Mouse (Mus musculus) liver, embryonic 14.5 days (tissue): ENCODE results near the gene Etv6. TPM values are rescaled to one million over a fixed set of nuclear protein-coding genes. Genes with fewer than 3 reads are reported as not detected.

Experiments
- ATAC-seq: fragments of 200-750 bp; cut with Nextera tagmentation; 2 replicates; pipeline ENCODE4 v1.8.0; 2017; ENCODE audit warnings: moderate number of reproducible peaks, mild to moderate bottlenecking, moderate library complexity; ENCODE audit not compliant: insufficient read depth
- DNase-seq, 3 experiments: peaks; one replicate each; pipeline ENCODE4 v3.0.0-alpha.2; 2012 to 2013; ENCODE audit warnings: low read depth in 3 of 3, low spot score in 3 of 3
- H3K27ac ChIP-seq: fragments of 300-500 bp; sonication (generic); 2 replicates; pipeline ENCODE4 v1.5.1; 2014; ENCODE audit warnings: moderate library complexity, mild to moderate bottlenecking, control low read depth, inconsistent platforms
- H3K27me3 ChIP-seq: fragments of 300-500 bp; sonication (generic); 2 replicates; pipeline ENCODE4 v1.6.1; 2014; ENCODE audit warnings: mild to moderate bottlenecking, low read length, moderate library complexity; ENCODE audit not compliant: control insufficient read depth, insufficient read depth
- H3K36me3 ChIP-seq: fragments of 300-500 bp; sonication (generic); replicated peaks from 2 replicates; pipeline ENCODE4 v1.6.1; 2014; ENCODE audit warnings: low read depth; ENCODE audit not compliant: control insufficient read depth, insufficient read depth
- H3K4me1 ChIP-seq, 2 experiments: fragments of 200-500 bp in 1 of 2; fragments of 300-500 bp in 1 of 2; sonication (generic) in 1 of 2; replicated peaks; 2 replicates each; pipeline ENCODE4 v1.6.1; 2012 to 2014; ENCODE audit warnings: antibody characterized with exemption in 1 of 2, inconsistent platforms in 1 of 2, low read length in 1 of 2; ENCODE audit not compliant: control insufficient read depth in 2 of 2, insufficient read depth in 2 of 2
- H3K4me2 ChIP-seq: fragments of 300-500 bp; sonication (generic); 2 replicates; pipeline ENCODE4 v1.6.1; 2014; ENCODE audit warnings: low read depth, mild to moderate bottlenecking, control low read depth, moderate library complexity
- H3K4me3 ChIP-seq, 2 experiments: fragments of 200-500 bp in 1 of 2; fragments of 300-500 bp in 1 of 2; sonication (generic) in 1 of 2; 2 replicates each; pipeline ENCODE4 v1.5.1; 2012 to 2014; ENCODE audit warnings: low read depth in 2 of 2, low read length in 2 of 2, mild to moderate bottlenecking in 2 of 2, control low read depth in 1 of 2, inconsistent platforms in 1 of 2, moderate library complexity in 1 of 2; ENCODE audit not compliant: insufficient read depth in 1 of 2
- H3K9ac ChIP-seq: fragments of 300-500 bp; sonication (generic); replicated peaks from 2 replicates; pipeline ENCODE4 v1.6.1; 2014; ENCODE audit warnings: mild to moderate bottlenecking, control low read depth, moderate library complexity
- H3K9me3 ChIP-seq: fragments of 300-500 bp; sonication (generic); 2 replicates; pipeline ENCODE4 v1.6.1; 2016; ENCODE audit warnings: low read length, mixed read lengths; ENCODE audit not compliant: control insufficient read depth
- CTCF ChIP-seq: IDR thresholded peaks from 2 replicates; pipeline ENCODE4 v1.5.1; 2016; ENCODE audit warnings: antibody characterized with exemption, low read depth, control low read depth
- EP300 ChIP-seq: IDR thresholded peaks from 2 replicates; pipeline ENCODE4 v1.6.1; 2016; ENCODE audit warnings: antibody characterized with exemption, low read depth
- WGBS: fragments of 180-500 bp; shearing (Covaris S2); extraction: QIAGEN DNeasy Blood & Tissue Kit; methylation state at CpG from one replicate; pipeline ENCODE4 v1.1.7; 2014; ENCODE audit not compliant: insufficient replicate concordance; 5-methylcytosine and 5-hydroxymethylcytosine counted together
- polyA plus RNA-seq, 2 experiments: library from polyadenylated mRNA; depleted of rRNA in 1 of 2; stranded (reverse) in 1 of 2; unstranded in 1 of 2; fragments of >200 nt; fragmentation: Nextera tagmentation in 1 of 2; extraction: Ambion mirVana in 1 of 2; gene quantifications; 2 replicates each; pipeline versions ENCODE4 v1.2.1 to v1.2.3; 2012 to 2014

Gene Etv6
- polyA plus RNA-seq, 2 experiments = 2.6 to 3.0 TPM

DNA sequence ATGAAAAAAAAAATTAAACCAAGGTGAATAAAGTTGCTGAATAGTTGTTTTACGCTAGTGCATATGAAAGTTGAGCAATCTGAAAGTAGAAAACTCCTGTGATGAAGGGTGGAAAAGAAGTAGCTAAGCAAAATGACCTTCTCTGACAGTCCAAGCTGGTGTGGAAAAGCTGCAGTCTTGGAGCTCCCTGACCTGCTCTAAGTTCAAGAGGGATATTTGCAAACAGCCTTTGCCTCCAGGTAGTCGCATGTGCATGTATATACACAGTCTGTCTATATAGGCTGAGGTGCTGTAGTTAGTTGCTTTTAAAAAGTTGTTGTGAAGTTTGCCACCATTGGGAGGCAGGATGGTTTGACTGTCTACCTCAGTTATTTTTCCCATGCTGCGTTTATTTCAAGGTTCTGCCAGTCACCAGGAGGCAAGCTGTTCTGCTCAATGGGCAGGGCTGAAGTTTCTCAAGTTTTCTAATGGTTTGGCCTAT is 1.5 kb downstream of the Etv6 start:
- Histone ChIP-seq H3K9ac (peak overlapping the region; percentile 63; the same call in 1 of the 2 replicates), H3K4me1 (peaks cover 5 to 23% of the 10 kb centered on the region in 2 experiments)

DNA sequence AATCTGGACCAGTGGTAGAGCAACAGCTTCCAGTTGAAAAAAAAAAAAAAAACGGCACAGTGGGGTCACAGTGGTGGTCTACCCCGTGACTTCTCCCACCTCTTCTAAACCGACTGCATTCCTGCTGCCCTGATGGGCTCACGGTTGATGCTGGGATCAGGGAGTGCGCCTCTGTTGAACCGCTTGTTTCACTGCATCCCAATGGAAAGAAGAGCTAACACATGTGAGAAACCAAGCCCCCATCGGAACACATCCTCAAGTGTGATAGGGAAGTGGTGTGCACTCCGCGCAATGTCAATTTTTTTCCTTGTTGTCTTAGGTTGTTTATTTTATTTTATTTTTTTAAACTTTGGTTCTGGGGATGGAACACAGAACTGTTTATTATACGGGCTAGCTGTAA is 2.5 kb downstream of the Etv6 start:
- H3K9me3 ChIP-seq = no peaks in the 10 kb centered on the region
- no peak overlapping the region for H3K27ac ChIP-seq
- TF ChIP-seq EP300 (no peak), CTCF (no peak)
- 31% methylated on average over 10 of the region's 10 CpGs for WGBS
- DNase-seq = no peak
- no peaks in the 10 kb centered on the region for H3K27me3 ChIP-seq
- H3K4me3 ChIP-seq = peak overlapping the region; percentile 7 to 38; a peak in 2 of 4 replicates
- no peak overlapping the region for H3K9ac ChIP-seq
- ATAC-seq = no peak
- H3K4me1 ChIP-seq = peaks cover 5 to 24% of the 10 kb centered on the region in 2 experiments
- H3K4me2 ChIP-seq = peak overlapping the region; percentile 83
- no peaks in the 10 kb centered on the region for H3K36me3 ChIP-seq

More for the DNA sequence above, 1.5 kb downstream of the Etv6 start:
- peak overlapping the region; percentile 76 to 98 for H3K4me3 ChIP-seq
- peak overlapping the region; percentile 83 for H3K4me2 ChIP-seq
- 9% methylated on average over 3 of the region's 3 CpGs for whole genome bisulfite sequencing
- H3K9me3 ChIP-seq = no peaks in the 10 kb centered on the region
- H3K27me3 ChIP-seq = no peaks in the 10 kb centered on the region
- H3K27ac ChIP-seq = no peak overlapping the region
- TF ChIP-seq EP300 = no peak
- TF ChIP-seq CTCF = no peak
- H3K36me3 ChIP-seq = no peaks in the 10 kb centered on the region
- no peak for DNase-seq
- ATAC-seq = no peak

- TF ChIP-seq CTCF = no peak
- TF ChIP-seq EP300 = no peak
- Histone ChIP-seq H3K4me3 (no peak overlapping the region), H3K27ac (no peak overlapping the region), H3K4me2 (peak overlapping the region; percentile 83), H3K9me3 (no peaks in the 10 kb centered on the region), H3K36me3 (no peaks in the 10 kb centered on the region), H3K27me3 (no peaks in the 10 kb centered on the region), H3K9ac (no peak overlapping the region), H3K4me1 (peaks cover 5 to 26% of the 10 kb centered on the region in 2 experiments)
- DNase-seq (no peak), ATAC-seq (no peak)
- 17% methylated on average over 6 of the region's 6 CpGs for WGBS
Measured at GRCm38 (mm10) chr6:134038881-134039280, 3.4 kb downstream of the Etv6 start.

DNA sequence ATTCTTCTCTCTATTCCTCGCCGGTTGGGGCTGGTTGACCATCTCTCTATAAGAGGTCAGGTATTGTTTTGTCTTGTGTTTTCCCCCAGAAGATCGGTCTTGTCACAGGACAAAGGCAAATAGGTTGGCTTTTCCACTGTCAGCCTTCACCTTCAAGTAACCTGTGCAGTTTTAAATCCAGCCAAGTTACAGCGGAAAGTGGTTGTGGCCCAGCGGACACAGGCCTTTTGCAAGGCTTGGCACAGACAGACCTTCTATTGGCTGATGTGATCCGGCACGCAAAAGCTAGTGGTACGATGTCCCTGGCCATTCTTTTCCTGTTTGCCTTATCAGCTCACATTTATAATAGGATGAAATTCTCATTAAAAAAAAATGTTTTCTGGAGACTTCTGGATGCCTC is 3.9 kb downstream of the Etv6 start:
- DNase-seq (no peak), ATAC-seq (no peak)
- Histone ChIP-seq H3K27ac (no peak overlapping the region), H3K27me3 (no peaks in the 10 kb centered on the region), H3K4me2 (peak overlapping the region; percentile 83), H3K9ac (no peak overlapping the region), H3K36me3 (no peaks in the 10 kb centered on the region), H3K4me3 (no peak overlapping the region), H3K9me3 (no peaks in the 10 kb centered on the region), H3K4me1 (peaks cover 5 to 28% of the 10 kb centered on the region in 2 experiments)
- WGBS = 50% methylated on average over 8 of the region's 8 CpGs
- TF ChIP-seq EP300 (no peak), CTCF (no peak)

DNA sequence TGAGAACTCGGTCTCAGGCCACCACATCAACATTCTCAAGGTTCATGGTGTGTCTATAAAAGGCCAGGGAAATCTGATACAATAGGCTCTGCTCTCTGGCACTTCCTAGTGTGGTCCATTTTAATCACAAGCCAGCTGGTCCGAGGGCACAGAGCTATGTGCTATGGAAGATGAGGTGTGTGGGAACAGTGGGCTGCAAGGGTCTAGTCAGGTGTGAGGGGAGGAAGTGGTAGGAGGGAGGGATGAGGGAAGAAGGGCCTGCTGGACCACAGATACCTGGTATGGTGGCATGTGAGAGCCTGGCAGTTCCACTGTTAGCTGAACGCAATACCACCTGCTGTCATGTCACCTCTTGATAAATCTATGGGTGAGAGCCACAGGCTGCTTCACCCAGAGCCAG is 4.8 kb downstream of the Etv6 start:
- Histone ChIP-seq H3K36me3 (no peaks in the 10 kb centered on the region), H3K4me1 (peaks cover 5 to 36% of the 10 kb centered on the region in 2 experiments), H3K9ac (no peak overlapping the region), H3K27ac (no peak overlapping the region), H3K4me3 (no peak overlapping the region), H3K9me3 (no peaks in the 10 kb centered on the region), H3K4me2 (no peak overlapping the region), H3K27me3 (no peaks in the 10 kb centered on the region)
- TF ChIP-seq EP300 (no peak), CTCF (no peak)
- DNase-seq = no peak
- 36% methylated on average over 3 of the region's 3 CpGs for WGBS
- no peak for ATAC-seq
